Mouse (Mus musculus): Measurements from ENCODE around the gene Hoxd4. TPM values are rescaled to one million over a fixed set of nuclear protein-coding genes. Genes with fewer than 3 reads are reported as not detected.

Gene Hoxd4
- total RNA-seq, 1 experiment from 2014 or later, result 13.9 TPM

- peak; percentile 73 for DNase-seq
Measured at GRCm38 (mm10) chr2:74704999-74705466, 6.7 kb upstream of the Hoxd4 start.

- DNase-seq, result peak; percentile 86
Measured at GRCm38 (mm10) chr2:74705467-74706089, 6.2 kb upstream of the Hoxd4 start.

- DNase-seq, result no peak
Measured at GRCm38 (mm10) chr2:74706393-74706960, 5.3 kb upstream of the Hoxd4 start.

GRCm38 (mm10) chr2:74707599-74707998 is 4.1 kb upstream of the Hoxd4 start:
- DNase-seq, result no peak

GRCm38 (mm10) chr2:74708676-74709075 is 3.1 kb upstream of the Hoxd4 start:
- peak; percentile 61 for DNase-seq

- DNase-seq, result no peak
Measured at GRCm38 (mm10) chr2:74709465-74710419, 2.0 kb upstream of the Hoxd4 start.

- peak; percentile 59 for DNase-seq
Measured at GRCm38 (mm10) chr2:74710929-74711543, 693 bp upstream of the Hoxd4 start.

- no peak for DNase-seq
Measured at GRCm38 (mm10) chr2:74713239-74714150, 1.8 kb downstream of the Hoxd4 start.

GRCm38 (mm10) chr2:74714156-74714789 is 2.5 kb downstream of the Hoxd4 start:
- DNase-seq, result peak; percentile 58

GRCm38 (mm10) chr2:74714881-74715280 is 3.2 kb downstream of the Hoxd4 start:
- peak; percentile 77 for DNase-seq

- DNase-seq, result peak; percentile 97
Measured at GRCm38 (mm10) chr2:74715504-74716241, 3.9 kb downstream of the Hoxd4 start.

GRCm38 (mm10) chr2:74720384-74720783 is 8.7 kb downstream of the Hoxd4 start:
- no peak for DNase-seq

- DNase-seq, result no peak
Measured at GRCm38 (mm10) chr2:74720955-74721491, 9.3 kb downstream of the Hoxd4 start.

GRCm38 (mm10) chr2:74721882-74722281 is 10.2 kb downstream of the Hoxd4 start:
- no peak for DNase-seq

- DNase-seq, result no peak
Measured at GRCm38 (mm10) chr2:74722949-74723348, 11.2 kb downstream of the Hoxd4 start.

GRCm38 (mm10) chr2:74724244-74725015 is 12.7 kb downstream of the Hoxd4 start:
- DNase-seq, result peak; percentile 47

GRCm38 (mm10) chr2:74725171-74725570 is 13.4 kb downstream of the Hoxd4 start:
- DNase-seq, result no peak

- DNase-seq, result peak; percentile 58
Measured at GRCm38 (mm10) chr2:74726551-74726950, 14.8 kb downstream of the Hoxd4 start, which contains the start of gene Gm28230. Gene Gm28230 (plus strand): TSS chr2:74726728.

Data from adrenal gland, postnatal 14 days (tissue).